Mouse (Mus musculus): ENCODE measurements around the gene Atp4b. TPM values are rescaled to one million over a fixed set of nuclear protein-coding genes. Genes with fewer than 3 reads are reported as not detected.

The Atp4b gene
- total RNA-seq, 2 experiments from 2014 or later, result not detected

Other genes with a start within 250 kb of the Atp4b start
- 100 to 1,000 TPM; 294 to 322 TPM for gene Lamp1, start 237.7 kb downstream of the Atp4b start, total RNA-seq (2021)
- 10 to 100 TPM; 16.3 to 17.3 TPM for gene Grtp1, start 196.2 kb downstream of the Atp4b start, total RNA-seq (2021)
- 10 to 100 TPM; 42.3 to 61.6 TPM for gene Adprhl1, start 142.7 kb downstream of the Atp4b start, total RNA-seq (2021)
- gene Dcun1d2, start 108.7 kb downstream of the Atp4b start, total RNA-seq (2021), result 10 to 100 TPM; 61.9 to 67.8 TPM
- 10 to 100 TPM; 10.6 to 17.1 TPM for gene Tmco3, start 108.6 kb downstream of the Atp4b start, total RNA-seq (2021)
- gene Tfdp1, start 58.1 kb downstream of the Atp4b start, total RNA-seq (2021), result 10 to 100 TPM; 45.5 to 46.3 TPM
- under 1 TPM in 1 of 2 experiments, not detected in 1; 0.05 TPM for gene Grk1, start 8.3 kb upstream of the Atp4b start, total RNA-seq (2021)
- gene Tmem255b, start 38.4 kb upstream of the Atp4b start, total RNA-seq (2021), result 1 to 10 TPM; 3.5 to 3.9 TPM
- 10 to 100 TPM; 66.3 to 67.5 TPM for gene Gas6, start 97.7 kb upstream of the Atp4b start, total RNA-seq (2021)
- gene 1700029H14Rik, start 165.6 kb upstream of the Atp4b start, total RNA-seq (2021), result not detected